Mouse (Mus musculus) testis, adult 2 months (tissue): ENCODE data around the gene Mmp14.

ENCODE experiments used
- CTCF ChIP-seq: fragments of 200-500 bp; IDR thresholded peaks from 2 replicates; pipeline ENCODE4 v1.5.1; 2012; ENCODE audit warnings: low read depth, mild to moderate bottlenecking, inconsistent platforms, low read length, moderate library complexity; ENCODE audit not compliant: control insufficient read depth, insufficient read depth, insufficient replicate concordance
- POLR2A ChIP-seq: fragments of 200-500 bp; IDR thresholded peaks from 2 replicates; pipeline ENCODE4 v1.6.1; 2012; ENCODE audit warnings: low read depth, mild to moderate bottlenecking, inconsistent platforms, low read length, moderate library complexity; ENCODE audit not compliant: control insufficient read depth

GRCm38 (mm10) chr14:54401723-54402122 is 29.7 kb upstream of the Mmp14 start:
- TF ChIP-seq POLR2A (no peak), CTCF (no peak)
